In the genomic region with DNA sequence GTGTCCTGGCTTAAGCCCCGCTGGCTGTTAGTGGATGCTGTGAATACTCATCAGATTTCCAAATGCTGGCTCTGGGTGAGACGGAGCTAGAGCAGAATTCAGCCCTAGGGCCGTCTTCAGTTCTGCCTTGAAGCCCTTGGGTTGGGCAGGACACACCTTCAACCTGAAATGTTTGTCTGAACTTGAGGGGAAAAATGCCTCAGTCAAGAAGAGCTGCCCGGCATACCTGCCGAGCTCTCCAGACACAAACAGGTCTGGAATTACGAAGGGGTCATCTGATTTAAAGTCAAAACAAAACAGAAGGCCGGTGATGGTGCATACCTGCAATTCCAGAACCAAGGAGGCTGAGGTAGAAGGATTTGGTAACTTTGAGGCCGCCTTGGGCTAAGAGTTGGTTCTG, we compare ENCODE assay signal across 32 mouse cellular contexts. TPM values are rescaled to one million over a fixed set of nuclear protein-coding genes. Genes with fewer than 3 reads are reported as not detected.
DNase-seq lines count a peak whose midpoint lies in the region; ATAC-seq lines count a peak whose summit lies in the region.
"Had no signal": no experiment of that assay in that cellular context is flagged by ENCODE, and none has a peak within 500 bp of the region (broad histone marks: within the 10 kb centered on the region; RNA-seq: fewer than 3 reads in every experiment).

No protein-coding gene starts in this region.

- H3K4me1 ChIP-seq in forebrain, embryonic 10.5 days = peaks cover 16% of the 10 kb centered on the region
- no peaks in the 10 kb centered on the region for H3K4me1 ChIP-seq in forebrain, embryonic 13.5 days
- H3K4me1 ChIP-seq in limb, embryonic 12.5 days (replicated peaks) = peaks cover under 1% of the 10 kb centered on the region; the same call in 1 of the 2 replicates
- peaks cover 3% of the 10 kb centered on the region; the same call in 1 of the 2 replicates for H3K4me1 ChIP-seq in limb, embryonic 10.5 days
- H3K4me1 ChIP-seq: midbrain, embryonic 15.5 days had no signal

- no peak overlapping the region for H3K4me2 ChIP-seq in forebrain, embryonic 13.5 days
- H3K4me2 ChIP-seq in limb, embryonic 12.5 days = no peak overlapping the region
- H3K4me2 ChIP-seq: embryonic facial prominence, embryonic 13.5 days; heart, embryonic 15.5 days; intestine, embryonic 15.5 days; liver, embryonic 12.5 days; midbrain, embryonic 15.5 days had no signal

- no peaks in the 10 kb centered on the region for H3K36me3 ChIP-seq in forebrain, embryonic 10.5 days (replicated peaks)
- no peaks in the 10 kb centered on the region for H3K36me3 ChIP-seq in forebrain, embryonic 13.5 days (ENCODE audit: poor library complexity, severe bottlenecking)
- no peaks in the 10 kb centered on the region for H3K36me3 ChIP-seq in limb, embryonic 12.5 days
- no peaks in the 10 kb centered on the region for H3K36me3 ChIP-seq in limb, embryonic 10.5 days
- H3K36me3 ChIP-seq: embryonic facial prominence, embryonic 13.5 days; heart, embryonic 15.5 days; intestine, embryonic 15.5 days; liver, embryonic 12.5 days; midbrain, embryonic 10.5 days; midbrain, embryonic 15.5 days had no signal

- ATAC-seq in forebrain, embryonic 13.5 days = no peak
- no peak for ATAC-seq in limb, embryonic 12.5 days (ENCODE audit: insufficient number of reproducible peaks, insufficient read depth, low FRiP score, low TSS enrichment, low read depth)
- ATAC-seq: forebrain, postnatal 0 days; hindbrain, embryonic 16.5 days; intestine, embryonic 15.5 days; liver, embryonic 12.5 days; liver, postnatal 0 days; midbrain, embryonic 15.5 days; Patski had no signal

- H3K9me3 ChIP-seq in forebrain, embryonic 10.5 days = no peaks in the 10 kb centered on the region
- no peaks in the 10 kb centered on the region for H3K9me3 ChIP-seq in forebrain, embryonic 13.5 days (replicated peaks)
- H3K9me3 ChIP-seq in limb, embryonic 12.5 days = no peaks in the 10 kb centered on the region
- H3K9me3 ChIP-seq in limb, embryonic 10.5 days (replicated peaks) = no peaks in the 10 kb centered on the region
- H3K9me3 ChIP-seq: embryonic facial prominence, embryonic 13.5 days; heart, embryonic 15.5 days; intestine, embryonic 15.5 days; liver, embryonic 12.5 days; midbrain, embryonic 10.5 days; midbrain, embryonic 15.5 days had no signal

- 0 out of 2 replicates have a peak overlapping the region, but pooled peaks have one; percentile 8 for H3K27ac ChIP-seq in forebrain, embryonic 10.5 days
- H3K27ac ChIP-seq in forebrain, embryonic 13.5 days = no peak overlapping the region
- H3K27ac ChIP-seq in limb, embryonic 12.5 days = no peak overlapping the region
- H3K27ac ChIP-seq in limb, embryonic 10.5 days = no peak overlapping the region
- H3K27ac ChIP-seq: embryonic facial prominence, embryonic 13.5 days; heart, embryonic 15.5 days; intestine, embryonic 15.5 days; left cerebral cortex, adult 2 months; liver, embryonic 12.5 days; midbrain, embryonic 10.5 days; midbrain, embryonic 15.5 days had no signal

- DNase-seq in forebrain, embryonic 10.5 days (ENCODE audit: extremely low spot score, low spot score) = no peak
- no peak for DNase-seq in limb, embryonic 10.5 days (ENCODE audit: low spot score)
- DNase-seq in R1 (ENCODE audit: low read depth, low spot score) = peak; percentile 48
- DNase-seq in lung, postnatal 4 days = peak; percentile 32 to 65
- no peak for DNase-seq in layer of hippocampus, adult 8-10 months (ENCODE audit: low spot score in 2 of 2)
- no peak for DNase-seq in retina, postnatal 1 day
- DNase-seq: adrenal gland, postnatal 25 days; cerebellum, adult 11-12 months; cerebellum, adult 9-11 months; embryo, embryonic 11 days; forebrain, postnatal 0 days; kidney, adult 2 months; kidney, postnatal 36 days; layer of hippocampus, adult 9-11 months; liver, postnatal 0 days; right cerebral cortex, adult 18-20 months; spleen, adult 18-20 months; thymus, adult 18-20 months; thymus, postnatal 25 days had no signal

- no peak overlapping the region for H3K4me3 ChIP-seq in forebrain, embryonic 10.5 days
- no peak overlapping the region for H3K4me3 ChIP-seq in forebrain, embryonic 13.5 days
- no peak overlapping the region for H3K4me3 ChIP-seq in limb, embryonic 12.5 days (replicated peaks)
- H3K4me3 ChIP-seq in limb, embryonic 10.5 days = no peak overlapping the region
- H3K4me3 ChIP-seq: embryonic facial prominence, embryonic 13.5 days; heart, embryonic 15.5 days; intestine, embryonic 15.5 days; left cerebral cortex, adult 2 months; liver, embryonic 12.5 days; midbrain, embryonic 10.5 days; midbrain, embryonic 15.5 days had no signal

- H3K9ac ChIP-seq in forebrain, embryonic 13.5 days = no peak overlapping the region
- H3K9ac ChIP-seq in limb, embryonic 12.5 days (replicated peaks) = 0 out of 2 replicates have a peak overlapping the region, but pooled peaks have one; percentile 23
- H3K9ac ChIP-seq: forebrain, postnatal 0 days; heart, embryonic 15.5 days; intestine, embryonic 15.5 days; liver, embryonic 12.5 days; liver, postnatal 0 days; midbrain, embryonic 15.5 days had no signal

- no peaks in the 10 kb centered on the region for H3K27me3 ChIP-seq in forebrain, embryonic 10.5 days (ENCODE audit: poor library complexity, severe bottlenecking)
- no peaks in the 10 kb centered on the region for H3K27me3 ChIP-seq in forebrain, embryonic 13.5 days
- no peaks in the 10 kb centered on the region for H3K27me3 ChIP-seq in limb, embryonic 12.5 days
- H3K27me3 ChIP-seq in limb, embryonic 10.5 days (ENCODE audit: low read depth, poor library complexity, severe bottlenecking) = no peaks in the 10 kb centered on the region
- H3K27me3 ChIP-seq: embryonic facial prominence, embryonic 13.5 days; heart, embryonic 15.5 days; intestine, embryonic 15.5 days; liver, embryonic 12.5 days; midbrain, embryonic 15.5 days; Patski had no signal

- 56% methylated on average over 8 of the region's 8 CpGs for WGBS in forebrain, embryonic 10.5 days
- 58% methylated on average over 8 of the region's 8 CpGs for WGBS in forebrain, embryonic 13.5 days
- WGBS in limb, embryonic 12.5 days = 64% methylated on average over 8 of the region's 8 CpGs
- WGBS in limb, embryonic 10.5 days = 53% methylated on average over 8 of the region's 8 CpGs

RNA-seq across cellular contexts. Expression of a gene that starts 14.0 kb away (rescaled TPM):
- polyA plus RNA-seq in forebrain, embryonic 10.5 days (2016; fragmentation: Nextera tagmentation; extraction: Ambion mirVana) = 9.3 and 10.4 TPM in 2 replicates
- 7.6 and 7.7 TPM in 2 replicates for polyA plus RNA-seq in forebrain, embryonic 13.5 days (2015; fragmentation: Nextera tagmentation; extraction: Ambion mirVana)
- polyA plus RNA-seq in limb, embryonic 12.5 days (2016; fragmentation: Nextera tagmentation; extraction: Ambion mirVana) = 5.4 and 6.4 TPM in 2 replicates
- 4.5 and 6.0 TPM in 2 replicates for polyA plus RNA-seq in limb, embryonic 10.5 days (2016; fragmentation: Nextera tagmentation; extraction: Ambion mirVana)
- 1 to 10 TPM; 3.4 to 4.5 (median 4.1) TPM for total RNA-seq in layer of hippocampus, adult 8-10 months (2022)

RNA-seq across cellular contexts. Expression of a gene that starts 56.4 kb away (rescaled TPM):
- polyA plus RNA-seq in forebrain, embryonic 10.5 days (2016; fragmentation: Nextera tagmentation; extraction: Ambion mirVana) = 0.59 and 0.93 TPM in 2 replicates
- 0.19 TPM in 2 replicates for polyA plus RNA-seq in forebrain, embryonic 13.5 days (2015; fragmentation: Nextera tagmentation; extraction: Ambion mirVana)
- polyA plus RNA-seq in limb, embryonic 12.5 days (2016; fragmentation: Nextera tagmentation; extraction: Ambion mirVana) = 0.73 and 0.98 TPM in 2 replicates
- 0.44 and 0.49 TPM in 2 replicates for polyA plus RNA-seq in limb, embryonic 10.5 days (2016; fragmentation: Nextera tagmentation; extraction: Ambion mirVana)
- under 1 TPM; 0.14 to 0.18 (median 0.17) TPM for total RNA-seq in layer of hippocampus, adult 8-10 months (2022)
- total RNA-seq: megakaryocyte progenitor cell, adult 5-6 weeks; MEL had no signal

Comparison
In these comparisons a context has a peak if more than half of its experiments do, and no peak if none do; other contexts are left out.
1. DNase-seq: peak in R1 (single experiment) and lung, postnatal 4 days (2 of 2); none in forebrain, embryonic 10.5 days (single experiment), limb, embryonic 10.5 days (single experiment), layer of hippocampus, adult 8-10 months (0 of 2) and retina, postnatal 1 day (single experiment).